Mouse (Mus musculus) MEL (cell line): Measurements from ENCODE around the gene Ptprj. TPM values are rescaled to one million over a fixed set of nuclear protein-coding genes. Genes with fewer than 3 reads are reported as not detected.

ENCODE experiments used
- DNase-seq: peaks from one replicate; pipeline ENCODE4 v3.0.0; 2011; ENCODE audit warnings: low read depth, low spot score
- H3K27ac ChIP-seq: 2 replicates; pipeline ENCODE4 v1.5.1; 2012; ENCODE audit warnings: low read depth, mild to moderate bottlenecking, control low read depth, low read length, moderate library complexity; ENCODE audit not compliant: control insufficient read depth
- H3K27me3 ChIP-seq, 2 experiments: fragments of 150-350 bp in 1 of 2; sonication (generic) in 1 of 2; 2 replicates each; pipeline ENCODE4 v1.6.1; 2012; ENCODE audit warnings: low read length in 2 of 2, mild to moderate bottlenecking in 2 of 2, improper control_type of control experiment in 1 of 2, moderate library complexity in 1 of 2; ENCODE audit not compliant: insufficient read depth in 2 of 2, control insufficient read depth in 1 of 2
- H3K36me3 ChIP-seq, 2 experiments: 2 replicates each; pipeline ENCODE4 v1.6.1; 2012 to 2014; ENCODE audit warnings: low read length in 2 of 2, improper control_type of control experiment in 1 of 2, inconsistent platforms in 1 of 2, mild to moderate bottlenecking in 1 of 2; ENCODE audit not compliant: insufficient read depth in 2 of 2, control insufficient read depth in 1 of 2
- H3K4me1 ChIP-seq, 2 experiments: fragments of 150-350 bp in 1 of 2; sonication (generic) in 1 of 2; 2 replicates each; pipeline ENCODE4 v1.6.1; 2012; ENCODE audit warnings: low read length in 2 of 2, improper control_type of control experiment in 1 of 2, mild to moderate bottlenecking in 1 of 2; ENCODE audit not compliant: insufficient read depth in 2 of 2, control insufficient read depth in 1 of 2
- H3K4me3 ChIP-seq, 2 experiments: fragments of 150-350 bp in 1 of 2; sonication (generic) in 1 of 2; 2 replicates each; pipeline ENCODE4 v1.5.1; 2012; ENCODE audit warnings: low read depth in 2 of 2, low read length in 2 of 2, mild to moderate bottlenecking in 2 of 2, moderate library complexity in 2 of 2, control low read depth in 1 of 2, improper control_type of control experiment in 1 of 2; ENCODE audit not compliant: control insufficient read depth in 1 of 2, insufficient read depth in 1 of 2
- H3K79me2 ChIP-seq: 2 replicates; pipeline ENCODE4 v1.6.1; 2012; ENCODE audit warnings: mild to moderate bottlenecking, low read length, moderate library complexity; ENCODE audit not compliant: control insufficient read depth, poor library complexity, insufficient read depth
- H3K9ac ChIP-seq: 2 replicates; pipeline ENCODE4 v1.6.1; 2012; ENCODE audit warnings: low read depth, mild to moderate bottlenecking, control low read depth, low read length, moderate library complexity; ENCODE audit not compliant: control insufficient read depth, poor library complexity, severe bottlenecking
- H3K9me3 ChIP-seq: fragments of 150-350 bp; sonication (generic); replicated peaks from 2 replicates; pipeline ENCODE4 v1.6.1; 2012; ENCODE audit warnings: mild to moderate bottlenecking, low read length, improper control_type of control experiment, moderate library complexity; ENCODE audit not compliant: insufficient read depth
- BHLHE40 ChIP-seq: IDR thresholded peaks from 2 replicates; pipeline ENCODE4 v1.6.1; 2012; ENCODE audit warnings: low read depth, mild to moderate bottlenecking, inconsistent platforms, low read length, improper control_type of control experiment, borderline replicate concordance
- CHD1 ChIP-seq: IDR thresholded peaks from 2 replicates; pipeline ENCODE4 v1.6.1; 2012; ENCODE audit warnings: low read depth, mild to moderate bottlenecking, inconsistent platforms, low read length, improper control_type of control experiment
- CTCF ChIP-seq, 3 experiments: IDR thresholded peaks in 2 of 3; conservative IDR thresholded peaks in 1 of 3; 2 replicates each; pipeline ENCODE4 v1.5.1; 2011 to 2012; ENCODE audit warnings: low read length in 3 of 3, low read depth in 2 of 3, mild to moderate bottlenecking in 2 of 3, improper control_type of control experiment in 1 of 3, inconsistent platforms in 1 of 3, mixed read lengths in 1 of 3, moderate library complexity in 1 of 3; ENCODE audit not compliant: control insufficient read depth in 1 of 3, insufficient read depth in 1 of 3, poor library complexity in 1 of 3, severe bottlenecking in 1 of 3
- EP300 ChIP-seq, 2 experiments: IDR thresholded peaks; 2 replicates each; pipeline ENCODE4 v1.6.1; 2011; ENCODE audit warnings: improper control_type of control experiment in 2 of 2, low read length in 2 of 2, low read depth in 1 of 2, mild to moderate bottlenecking in 1 of 2
- GABPA ChIP-seq: IDR thresholded peaks from 2 replicates; pipeline ENCODE4 v1.6.1; 2012; ENCODE audit warnings: low read depth, mild to moderate bottlenecking, inconsistent platforms, low read length, improper control_type of control experiment, moderate library complexity
- HCFC1 ChIP-seq: IDR thresholded peaks from 2 replicates; pipeline ENCODE4 v1.6.1; 2012; ENCODE audit warnings: low read depth, mild to moderate bottlenecking, inconsistent platforms, low read length, improper control_type of control experiment, moderate library complexity
- KAT2A ChIP-seq: conservative IDR thresholded peaks from 2 replicates; pipeline ENCODE4 v1.6.1; 2012; ENCODE audit warnings: low read depth, low read length, improper control_type of control experiment, inconsistent platforms
- MAZ ChIP-seq: IDR thresholded peaks from 2 replicates; pipeline ENCODE4 v1.6.1; 2012; ENCODE audit warnings: low read depth, mild to moderate bottlenecking, inconsistent platforms, low read length, improper control_type of control experiment
- POLR2AphosphoS2 ChIP-seq: IDR thresholded peaks from 2 replicates; pipeline ENCODE4 v1.6.1; 2011; ENCODE audit warnings: low read length, improper control_type of control experiment
- RAD21 ChIP-seq: IDR thresholded peaks from 2 replicates; pipeline ENCODE4 v1.6.1; 2011; ENCODE audit warnings: mild to moderate bottlenecking, low read depth, low read length, improper control_type of control experiment
- SMC3 ChIP-seq: IDR thresholded peaks from 2 replicates; pipeline ENCODE4 v1.6.1; 2011; ENCODE audit warnings: low read depth, low read length, improper control_type of control experiment
- TAL1 ChIP-seq: IDR thresholded peaks from 2 replicates; pipeline ENCODE4 v1.6.1; 2012; ENCODE audit warnings: mild to moderate bottlenecking, inconsistent platforms, low read length, moderate library complexity, mixed read lengths
- TBP ChIP-seq: IDR thresholded peaks from 2 replicates; pipeline ENCODE4 v1.8.0; 2011; ENCODE audit warnings: low read depth, low read length, improper control_type of control experiment
- TCF12 ChIP-seq: IDR thresholded peaks from 2 replicates; pipeline ENCODE4 v1.6.1; 2014; ENCODE audit warnings: low read depth, mild to moderate bottlenecking, inconsistent platforms, low read length, improper control_type of control experiment, moderate library complexity
- USF1 ChIP-seq: IDR thresholded peaks from 2 replicates; pipeline ENCODE4 v1.6.1; 2014; ENCODE audit warnings: low read depth, mild to moderate bottlenecking, inconsistent platforms, low read length, improper control_type of control experiment, moderate library complexity
- ZC3H11A ChIP-seq: IDR thresholded peaks from 2 replicates; pipeline ENCODE4 v1.6.1; 2012; ENCODE audit warnings: low read depth, mild to moderate bottlenecking, inconsistent platforms, low read length, improper control_type of control experiment
- ZNF384 ChIP-seq: IDR thresholded peaks from 2 replicates; pipeline ENCODE4 v1.6.1; 2012; ENCODE audit warnings: low read depth, mild to moderate bottlenecking, inconsistent platforms, low read length, improper control_type of control experiment
- polyA plus RNA-seq, 2 experiments: library from polyadenylated mRNA; stranded (reverse) in 1 of 2; unstranded in 1 of 2; fragments of >175 nt in 1 of 2; fragments of >200 nt in 1 of 2; gene quantifications; 2 replicates each; pipeline versions ENCODE4 v1.2.1 to v1.2.4; 2012; ENCODE audit warnings: low replicate concordance in 2 of 2, low read depth in 1 of 2; ENCODE audit not compliant: insufficient read length in 2 of 2, insufficient read depth in 1 of 2, missing spikeins in 1 of 2
- total RNA-seq: library from RNA; depleted of rRNA; stranded (reverse); fragments of 300-350 nt; gene quantifications from 2 replicates; pipeline ENCODE4 v1.2.3, GENCODE M21; 2012

Ptprj gene
- total and polyA plus RNA-seq, 3 experiments = 6.4 to 10.2 TPM; not detected in 1

DNA sequence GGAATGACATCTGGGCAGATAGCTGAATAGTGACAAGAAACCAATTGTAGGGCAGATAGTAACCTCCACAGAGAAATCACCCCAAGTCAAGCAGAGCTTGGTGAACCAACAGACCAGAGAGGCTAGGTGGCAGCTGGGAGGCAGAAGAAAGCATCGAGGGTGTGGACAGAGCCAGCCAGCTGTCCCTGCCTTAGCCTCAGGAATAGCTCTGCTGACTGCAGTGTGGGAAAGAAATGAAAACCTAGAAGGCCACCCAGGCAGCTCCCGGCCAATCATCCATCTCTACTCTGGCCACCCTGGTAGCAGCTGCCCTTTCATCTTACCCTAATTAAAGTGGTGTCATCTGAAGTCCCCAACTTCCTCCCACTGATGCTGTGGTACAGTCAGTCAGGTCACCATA is 49.1 kb upstream of the Ptprj start:
- Histone ChIP-seq H3K4me3 (no peak overlapping the region), H3K36me3 (peaks cover 0 to 6% of the 10 kb centered on the region in 2 experiments; a peak in 2 of 4 replicates), H3K79me2 (no peaks in the 10 kb centered on the region), H3K9me3 (no peaks in the 10 kb centered on the region), H3K27ac (no peak overlapping the region), H3K27me3 (no peaks in the 10 kb centered on the region), H3K9ac (no peak overlapping the region), H3K4me1 (no peaks in the 10 kb centered on the region)
- no peak for DNase-seq
- TF ChIP-seq RAD21 (no peak), USF1 (no peak), CHD1 (no peak)

GRCm38 (mm10) chr2:90628261-90628660 is 47.8 kb upstream of the Ptprj start:
- no peaks in the 10 kb centered on the region for H3K79me2 ChIP-seq
- H3K27ac ChIP-seq = no peak overlapping the region
- H3K4me3 ChIP-seq = no peak overlapping the region
- no peak for TF ChIP-seq TBP
- no peak for TF ChIP-seq MAZ
- TF ChIP-seq CTCF (IDR thresholded peaks at IDR 0.05 in 2 of 3, conservative IDR thresholded peaks at IDR 0.05 in 1 of 3; ENCODE audit: control insufficient read depth in 1 of 3, insufficient read depth in 1 of 3, low read depth in 2 of 3, low read length in 3 of 3, poor library complexity in 1 of 3, severe bottlenecking in 1 of 3) = no peak
- TF ChIP-seq USF1 = no peak
- no peak for TF ChIP-seq POLR2AphosphoS2
- no peak for TF ChIP-seq HCFC1
- no peak for TF ChIP-seq EP300 (IDR thresholded peaks at IDR 0.05; ENCODE audit: low read depth in 1 of 2, low read length in 2 of 2)
- no peak for TF ChIP-seq TAL1
- no peak for TF ChIP-seq TCF12
- TF ChIP-seq ZC3H11A = no peak
- no peak for TF ChIP-seq KAT2A
- no peaks in the 10 kb centered on the region for H3K4me1 ChIP-seq
- H3K36me3 ChIP-seq = peaks cover 0 to 6% of the 10 kb centered on the region in 2 experiments; a peak in 2 of 4 replicates
- DNase-seq = no peak
- H3K9ac ChIP-seq = no peak overlapping the region
- no peaks in the 10 kb centered on the region for H3K27me3 ChIP-seq
- no peaks in the 10 kb centered on the region for H3K9me3 ChIP-seq

DNA sequence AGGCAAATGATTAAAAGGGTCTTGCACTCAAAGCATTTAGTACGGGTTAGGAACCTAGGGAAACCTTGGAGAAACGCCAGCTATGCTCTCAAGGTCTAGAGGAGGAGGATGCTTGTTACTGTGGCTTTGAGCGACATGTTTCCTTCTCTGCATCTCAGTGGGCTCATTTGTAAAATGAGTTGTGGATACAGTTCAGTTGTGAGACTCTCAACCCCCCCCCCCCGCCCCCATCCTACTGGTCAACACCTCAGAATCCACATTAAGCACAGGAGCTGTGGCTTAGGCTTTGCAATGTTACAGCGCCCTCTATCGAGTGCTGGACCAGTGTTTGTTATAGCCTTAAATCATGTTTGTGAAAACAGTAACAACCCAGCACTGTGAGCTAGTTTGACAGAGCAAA is 44.5 kb upstream of the Ptprj start:
- peak; percentile 87 for DNase-seq
- no peaks in the 10 kb centered on the region for H3K27me3 ChIP-seq
- peak overlapping the region; percentile 31 to 33 for H3K4me3 ChIP-seq
- peaks cover 0 to 6% of the 10 kb centered on the region in 2 experiments; a peak in 2 of 4 replicates for H3K36me3 ChIP-seq
- no peak overlapping the region for H3K27ac ChIP-seq
- no peak overlapping the region for H3K9ac ChIP-seq
- no peaks in the 10 kb centered on the region for H3K79me2 ChIP-seq
- H3K9me3 ChIP-seq = no peaks in the 10 kb centered on the region
- TF ChIP-seq BHLHE40 (0 out of 2 replicates have a peak, but pooled peaks have one; percentile 6), ZC3H11A (peak; percentile 90), ZNF384 (peak; percentile 5; the same call in 1 of the 2 replicates), RAD21 (peak; percentile 76), SMC3 (peak; percentile 77), HCFC1 (no peak; the same call in 1 of the 2 replicates), CTCF (IDR thresholded peaks at IDR 0.05 in 2 of 3, conservative IDR thresholded peaks at IDR 0.05 in 1 of 3; ENCODE audit: control insufficient read depth in 1 of 3, insufficient read depth in 1 of 3, low read depth in 2 of 3, low read length in 3 of 3, poor library complexity in 1 of 3, severe bottlenecking in 1 of 3) (peak; percentile 66 to 79 (median 77)), GABPA (no peak)
- H3K4me1 ChIP-seq = no peaks in the 10 kb centered on the region
